Mouse (Mus musculus) spleen, adult 2 months (tissue): ENCODE measurements around the gene Cdk17. TPM values are rescaled to one million over a fixed set of nuclear protein-coding genes. Genes with fewer than 3 reads are reported as not detected.

Experiments
- DNase-seq, 2 experiments: peaks; one replicate each; pipeline versions ENCODE4 v3.0.0 to v3.0.0-alpha.2; 2012 to 2021; ENCODE audit warnings: low spot score in 2 of 2, low read depth in 1 of 2
- H3K27ac ChIP-seq: fragments of 200-500 bp; 2 replicates; pipeline ENCODE4 v1.5.1; 2012; ENCODE audit warnings: low read length, inconsistent platforms; ENCODE audit not compliant: insufficient read depth
- H3K27me3 ChIP-seq: fragments of 200-500 bp; 2 replicates; pipeline ENCODE4 v1.6.1; 2012; ENCODE audit warnings: mild to moderate bottlenecking, moderate library complexity, low read length, inconsistent platforms; ENCODE audit not compliant: control insufficient read depth, insufficient read depth
- H3K36me3 ChIP-seq: fragments of 200-500 bp; 2 replicates; pipeline ENCODE4 v1.6.1; 2012; ENCODE audit warnings: mild to moderate bottlenecking, low read length, inconsistent platforms; ENCODE audit not compliant: control insufficient read depth, insufficient read depth
- H3K4me1 ChIP-seq: fragments of 200-500 bp; 2 replicates; pipeline ENCODE4 v1.6.1; 2011; ENCODE audit warnings: inconsistent platforms; ENCODE audit not compliant: control insufficient read depth, insufficient read depth, insufficient read length
- H3K4me3 ChIP-seq: fragments of 200-500 bp; 2 replicates; pipeline ENCODE4 v1.5.1; 2011; ENCODE audit warnings: mild to moderate bottlenecking, inconsistent platforms; ENCODE audit not compliant: insufficient read depth, insufficient read length; ENCODE audit errors: extremely low read depth
- CTCF ChIP-seq: fragments of 200-500 bp; IDR thresholded peaks from 2 replicates; pipeline ENCODE4 v1.5.1; 2011; ENCODE audit warnings: mild to moderate bottlenecking, inconsistent platforms; ENCODE audit not compliant: insufficient read depth, insufficient read length, insufficient replicate concordance; ENCODE audit errors: extremely low read depth
- POLR2A ChIP-seq: fragments of 200-500 bp; IDR thresholded peaks from 2 replicates; pipeline ENCODE4 v1.6.1; 2011; ENCODE audit warnings: low read depth, low read length, inconsistent platforms
- WGBS: fragments of 180-500 bp; shearing (Covaris S2); methylation state at CpG from one replicate; pipeline ENCODE4 v1.1.7; 2018; 5-methylcytosine and 5-hydroxymethylcytosine counted together
- polyA plus RNA-seq: library from polyadenylated mRNA; depleted of rRNA; stranded (reverse); fragments of >200 nt; gene quantifications from 2 replicates; pipeline ENCODE4 v1.2.3, GENCODE M21; 2012

The Cdk17 gene
- polyA plus RNA-seq, 1 experiment = 27.3 TPM

DNA sequence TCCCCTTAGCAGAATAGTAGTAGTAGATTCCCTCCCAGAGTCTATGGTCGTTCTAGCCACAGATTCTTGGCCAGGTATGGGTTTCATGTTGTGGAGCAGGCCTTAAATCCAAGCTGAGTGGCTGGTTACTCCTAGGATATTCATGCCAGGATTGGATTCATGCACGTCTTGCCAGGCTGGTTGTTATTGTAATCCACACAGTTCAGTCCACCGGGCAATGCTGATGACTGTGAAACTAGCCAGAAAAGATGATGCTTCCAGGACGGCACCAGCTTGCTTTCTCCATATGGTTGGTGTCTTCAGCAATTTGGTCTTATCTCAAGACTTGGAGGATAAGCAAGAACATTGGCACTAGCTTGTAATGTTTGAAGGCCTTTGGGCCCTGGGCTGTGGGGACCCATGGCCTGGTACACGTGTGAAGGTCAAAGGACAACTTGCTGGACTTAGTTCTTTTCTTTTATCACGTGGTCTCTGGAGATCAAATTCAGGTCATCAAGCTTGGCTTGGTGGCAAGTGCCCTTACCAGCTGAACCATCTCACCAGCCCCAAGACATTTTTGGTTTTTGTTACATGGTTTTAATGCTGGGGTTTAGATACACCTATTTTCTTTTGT lies 41.3 kb downstream of the Cdk17 start:
- TF ChIP-seq CTCF (no peak), POLR2A (no peak)
- H3K27ac ChIP-seq = no peak overlapping the region

DNA sequence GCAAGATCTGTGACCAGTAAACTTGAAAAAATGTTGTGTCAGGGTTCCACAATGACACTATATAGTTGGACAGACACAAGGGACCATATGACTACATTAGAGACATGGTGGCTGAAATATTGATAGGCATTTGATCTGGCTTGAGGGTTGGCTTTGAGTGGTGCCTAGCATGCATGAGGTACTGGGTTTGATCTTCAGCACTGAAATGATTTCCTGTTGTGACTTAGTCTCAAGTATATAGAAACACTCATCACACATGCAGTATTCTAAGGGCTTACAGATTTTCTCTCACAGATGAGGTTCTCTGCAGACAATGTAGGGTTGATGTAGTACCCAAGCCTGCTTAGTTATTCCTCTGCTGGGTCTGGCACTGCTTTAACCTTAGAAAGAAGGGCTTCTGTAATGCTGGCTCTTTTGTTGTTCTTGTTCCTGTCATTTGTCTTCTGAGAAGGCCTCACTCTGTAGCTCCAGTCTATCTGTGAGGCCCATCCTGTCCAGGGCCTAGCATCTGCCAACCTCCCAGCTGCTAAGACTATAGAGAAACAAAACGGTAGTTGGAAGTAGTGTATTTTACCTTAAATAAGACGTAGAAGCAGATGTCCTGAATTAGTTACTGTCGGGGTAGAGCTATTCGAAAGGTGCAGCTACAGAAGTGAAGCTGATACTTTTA lies 44.7 kb downstream of the Cdk17 start:
- H3K4me1 ChIP-seq = no peaks in the 10 kb centered on the region; the same call in 1 of the 2 replicates
- H3K27me3 ChIP-seq = no peaks in the 10 kb centered on the region
- H3K27ac ChIP-seq = no peak overlapping the region
- DNase-seq = no peak
- no peak overlapping the region for H3K4me3 ChIP-seq
- TF ChIP-seq POLR2A = no peak
- no peak for TF ChIP-seq CTCF
- WGBS = 91% methylated on average over 4 of the region's 4 CpGs
- H3K36me3 ChIP-seq = 0 out of 2 replicates have a peak, but pooled peaks cover 1% of the 10 kb centered on the region

More for the DNA sequence above, 41.3 kb downstream of the Cdk17 start:
- H3K4me1 ChIP-seq = peaks cover 6% of the 10 kb centered on the region; the same call in 1 of the 2 replicates
- 91% methylated on average over 6 of the region's 6 CpGs for WGBS
- H3K27me3 ChIP-seq = no peaks in the 10 kb centered on the region
- no peak overlapping the region for H3K4me3 ChIP-seq
- H3K36me3 ChIP-seq = no peaks in the 10 kb centered on the region; the same call in 1 of the 2 replicates
- DNase-seq = no peak

DNA sequence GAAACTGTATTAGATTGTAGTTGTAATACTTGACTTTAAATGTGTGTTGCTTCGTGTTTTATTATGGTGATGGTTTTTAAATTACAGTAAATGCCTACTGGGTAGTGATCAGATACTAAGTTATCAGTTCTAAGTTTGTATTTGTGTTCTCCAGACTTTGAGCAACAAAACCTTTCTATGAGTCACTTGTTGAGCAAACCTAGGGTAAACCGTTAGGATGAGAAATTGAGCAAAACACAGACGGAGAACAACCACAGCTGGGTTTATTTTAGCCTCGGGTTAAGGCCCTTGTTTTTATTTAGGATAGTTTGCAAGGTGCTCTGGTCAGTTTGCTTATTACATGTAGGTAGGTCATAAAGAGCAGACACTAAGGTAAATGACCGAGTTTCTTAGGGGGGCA lies 46.5 kb downstream of the Cdk17 start:
- H3K27me3 ChIP-seq = no peaks in the 10 kb centered on the region
- no peak for DNase-seq
- H3K36me3 ChIP-seq = peaks cover 6% of the 10 kb centered on the region
- no peaks in the 10 kb centered on the region; the same call in 1 of the 2 replicates for H3K4me1 ChIP-seq
- 80% methylated on average over 5 of the region's 5 CpGs for WGBS
- H3K27ac ChIP-seq = no peak overlapping the region
- H3K4me3 ChIP-seq = no peak overlapping the region
- TF ChIP-seq CTCF (no peak), POLR2A (no peak)

DNA sequence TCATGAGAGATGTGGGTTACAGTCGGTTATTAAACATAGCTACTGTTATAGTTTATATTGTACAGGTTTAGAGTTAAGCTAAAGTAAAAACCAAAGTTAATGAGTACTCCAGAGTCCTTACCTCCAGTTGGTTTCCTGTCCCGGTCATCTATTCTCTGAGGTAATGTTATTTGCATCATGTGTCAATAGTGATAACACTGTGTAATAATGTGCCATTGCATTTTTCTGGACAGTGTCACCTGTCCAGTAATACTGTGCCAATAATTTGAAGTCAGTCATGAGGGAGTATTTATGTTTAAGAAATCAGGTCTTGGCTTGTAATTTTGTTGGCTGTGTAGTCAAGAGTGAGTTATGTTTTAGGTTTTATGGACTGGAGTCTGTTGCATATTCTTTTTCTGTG lies 52.0 kb downstream of the Cdk17 start:
- Histone ChIP-seq H3K27ac (no peak overlapping the region), H3K36me3 (peaks cover 40% of the 10 kb centered on the region), H3K4me3 (no peak overlapping the region), H3K4me1 (peaks cover 3% of the 10 kb centered on the region), H3K27me3 (no peaks in the 10 kb centered on the region)
- DNase-seq = no peak
- WGBS = 96% methylated on average over 2 of the region's 2 CpGs
- TF ChIP-seq POLR2A (no peak), CTCF (no peak)

DNA sequence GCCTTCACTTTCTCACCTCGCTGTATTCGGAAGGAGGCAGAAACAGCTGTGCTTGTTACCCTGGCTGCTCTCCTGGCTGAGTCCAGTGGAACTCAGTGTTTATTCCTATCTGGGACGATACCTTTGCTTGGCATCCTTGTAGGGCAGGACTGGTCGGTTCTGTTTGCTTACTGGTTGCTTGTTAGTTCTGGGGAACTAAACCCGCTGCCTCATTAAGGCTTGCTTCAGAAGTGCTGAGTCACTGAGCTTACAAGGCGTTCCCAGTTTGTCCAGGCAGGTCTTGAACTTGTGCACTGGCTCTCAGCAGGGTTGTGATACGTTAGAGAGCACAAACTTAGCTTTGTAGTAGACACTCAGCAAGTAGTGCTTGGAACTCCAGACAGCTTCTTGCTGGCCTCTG lies 52.7 kb downstream of the Cdk17 start:
- Histone ChIP-seq H3K4me3 (no peak overlapping the region), H3K27me3 (no peaks in the 10 kb centered on the region), H3K36me3 (peaks cover 45% of the 10 kb centered on the region), H3K4me1 (peaks cover 3% of the 10 kb centered on the region), H3K27ac (no peak overlapping the region)
- DNase-seq = no peak
- 85% methylated on average over 7 of the region's 7 CpGs for WGBS
- TF ChIP-seq POLR2A (no peak), CTCF (no peak)

DNA sequence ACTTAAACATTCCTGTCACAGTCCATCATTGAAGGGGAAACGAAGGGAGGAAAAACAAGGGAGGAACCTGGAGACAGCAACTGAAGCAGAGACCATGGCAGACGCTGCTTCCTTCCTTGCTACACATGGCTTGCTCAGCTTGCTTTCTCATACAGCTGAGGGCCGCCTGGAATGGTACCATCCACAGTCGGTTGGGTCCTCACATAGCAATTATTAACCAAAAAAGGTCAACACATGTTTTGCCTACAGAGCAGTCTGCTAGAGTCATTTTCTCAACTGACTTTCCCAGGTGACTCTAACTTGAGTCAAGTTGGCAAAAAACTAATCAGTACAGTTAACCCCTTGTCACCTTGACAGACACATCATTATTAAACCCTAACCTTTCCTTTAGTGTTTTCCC lies 53.6 kb downstream of the Cdk17 start:
- H3K4me1 ChIP-seq = peaks cover 3% of the 10 kb centered on the region
- H3K27me3 ChIP-seq = no peaks in the 10 kb centered on the region
- H3K4me3 ChIP-seq = no peak overlapping the region
- no peak for DNase-seq
- TF ChIP-seq CTCF (no peak), POLR2A (no peak)
- WGBS = 43% methylated on average over 4 of the region's 4 CpGs
- peaks cover 47% of the 10 kb centered on the region for H3K36me3 ChIP-seq
- no peak overlapping the region for H3K27ac ChIP-seq
